Mouse (Mus musculus) G1E (cell line): ENCODE data around the gene Gm9745.
"Not testable (repeated sequence)": the region's sequence is repeated elsewhere in the genome, so short reads cannot be mapped to it uniquely, and the experiment has no call there.

Source experiments
- CTCF ChIP-seq: IDR thresholded peaks from 2 replicates; pipeline ENCODE4 v1.5.1; 2012; ENCODE audit warnings: low read depth, low read length, inconsistent platforms, mixed read lengths
- TAL1 ChIP-seq: conservative IDR thresholded peaks from 2 replicates; pipeline ENCODE4 v1.6.1; 2012; ENCODE audit warnings: low read depth, low read length, inconsistent platforms, mixed read lengths

DNA sequence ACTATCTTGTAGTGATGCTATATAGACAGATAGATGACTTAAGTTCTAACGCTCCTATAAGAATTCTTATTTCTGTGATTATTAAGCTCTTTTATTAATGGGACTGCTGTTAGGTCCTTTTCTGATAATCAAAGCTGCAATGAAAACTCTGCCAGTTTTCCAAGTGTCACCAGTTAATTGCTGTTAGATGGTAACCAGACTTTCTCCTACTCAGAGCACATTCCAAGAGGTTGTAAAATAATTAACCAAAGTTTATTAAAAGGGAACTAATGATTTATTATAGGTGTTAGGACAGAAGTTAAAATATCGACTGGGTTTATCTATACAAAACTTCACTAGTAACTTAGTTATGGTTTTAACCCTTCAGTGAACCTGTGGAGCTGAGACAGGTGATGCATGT lies 42.0 kb downstream of the Gm9745 start:
- TF ChIP-seq CTCF, TAL1: not testable (repeated sequence)
